Mouse (Mus musculus) stomach, embryonic 14.5 days (tissue): ENCODE data around the gene Arl6ip1. TPM values are rescaled to one million over a fixed set of nuclear protein-coding genes. Genes with fewer than 3 reads are reported as not detected.

Experiments used
- ATAC-seq: fragments of 200-750 bp; cut with Nextera tagmentation; 2 replicates; pipeline ENCODE4 v1.8.0; 2017; ENCODE audit warnings: low read depth, moderate TSS enrichment; ENCODE audit not compliant: insufficient number of reproducible peaks, insufficient read depth, low FRiP score
- H3K27ac ChIP-seq: fragments of 300-500 bp; sonication (generic); 2 replicates; pipeline ENCODE4 v1.5.1; 2014; ENCODE audit warnings: mild to moderate bottlenecking, low read length, moderate library complexity, mixed read lengths
- H3K27me3 ChIP-seq: fragments of 300-500 bp; sonication (generic); 2 replicates; pipeline ENCODE4 v1.6.1; 2014; ENCODE audit warnings: low read length, control low read depth, mixed read lengths; ENCODE audit not compliant: control insufficient read depth, insufficient read depth
- H3K36me3 ChIP-seq: fragments of 300-500 bp; sonication (generic); 2 replicates; pipeline ENCODE4 v1.6.1; 2014; ENCODE audit warnings: mild to moderate bottlenecking, control low read depth, low read length, moderate library complexity, mixed read lengths; ENCODE audit not compliant: control insufficient read depth, insufficient read depth
- H3K4me1 ChIP-seq: fragments of 300-500 bp; sonication (generic); 2 replicates; pipeline ENCODE4 v1.6.1; 2014; ENCODE audit warnings: low read length, control low read depth, mixed read lengths; ENCODE audit not compliant: control insufficient read depth, insufficient read depth
- H3K4me2 ChIP-seq: fragments of 300-500 bp; sonication (generic); replicated peaks from 2 replicates; pipeline ENCODE4 v1.6.1; 2014; ENCODE audit warnings: low read depth, low read length, control low read depth
- H3K4me3 ChIP-seq: fragments of 300-500 bp; sonication (generic); 2 replicates; pipeline ENCODE4 v1.5.1; 2014; ENCODE audit warnings: low read depth, low read length, control low read depth
- H3K9ac ChIP-seq: fragments of 300-500 bp; sonication (generic); replicated peaks from 2 replicates; pipeline ENCODE4 v1.6.1; 2014; ENCODE audit warnings: low read depth, mild to moderate bottlenecking, control low read depth, low read length, moderate library complexity, mixed read lengths
- H3K9me3 ChIP-seq: fragments of 300-500 bp; sonication (generic); 2 replicates; pipeline ENCODE4 v1.6.1; 2016; ENCODE audit warnings: low read depth, low read length, control low read depth; ENCODE audit not compliant: control insufficient read depth
- WGBS: fragments of 180-500 bp; shearing (Covaris S2); extraction: QIAGEN DNeasy Blood & Tissue Kit; methylation state at CpG from one replicate; pipeline ENCODE4 v1.1.7; 2014; 5-methylcytosine and 5-hydroxymethylcytosine counted together
- polyA plus RNA-seq: library from polyadenylated mRNA; unstranded; fragments of >200 nt; fragmentation: Nextera tagmentation; extraction: Ambion mirVana; gene quantifications from 2 replicates; pipeline ENCODE4 v1.2.1, GENCODE M21; 2014

Gene Arl6ip1
- polyA plus RNA-seq, 1 experiment from 2014 or later: 393 TPM

DNA sequence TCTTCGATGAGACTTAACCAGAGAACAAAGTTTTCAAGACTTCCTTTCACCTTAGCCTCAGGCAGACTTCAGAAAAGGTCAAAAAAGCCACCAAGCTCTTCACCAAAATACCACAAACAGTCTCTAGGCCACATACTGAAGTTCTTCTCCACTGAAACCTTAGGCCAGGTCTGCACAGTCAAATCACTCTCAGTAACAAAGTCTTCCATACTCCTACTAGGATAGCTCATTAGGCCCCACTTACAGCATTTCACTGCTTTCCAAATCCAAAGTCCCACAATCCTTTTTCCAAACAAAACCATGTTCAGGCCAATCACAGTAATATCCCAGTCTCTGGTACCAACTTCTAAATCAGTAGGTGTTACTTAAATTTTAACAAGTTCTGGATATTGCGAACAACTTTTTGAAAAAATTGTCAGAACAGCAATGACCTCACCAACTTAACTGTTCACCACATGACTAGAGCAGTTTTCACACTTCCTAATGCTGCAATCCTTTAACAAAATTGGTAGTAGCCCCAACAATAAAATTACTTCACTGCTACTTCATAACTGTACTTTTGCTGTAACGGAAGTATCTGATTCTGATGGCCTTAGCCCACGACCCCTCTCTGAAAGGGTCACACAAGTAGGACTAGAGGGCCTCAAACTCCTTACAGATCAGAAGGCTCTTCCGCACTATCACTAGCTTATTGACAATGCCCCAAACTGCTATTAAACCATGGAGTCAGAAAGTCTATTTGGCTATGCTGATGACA lies 15.7 kb downstream of the Arl6ip1 start:
- Histone ChIP-seq H3K9me3 (no peaks in the 10 kb centered on the region), H3K27me3 (no peaks in the 10 kb centered on the region), H3K9ac (peak overlapping the region; percentile 98; the same call in 1 of the 2 replicates), H3K4me3 (peak overlapping the region; percentile 96), H3K36me3 (peaks cover 65% of the 10 kb centered on the region), H3K4me1 (peaks cover 31% of the 10 kb centered on the region), H3K4me2 (peak overlapping the region; percentile 51), H3K27ac (no peak overlapping the region)
- ATAC-seq: no peak
- 64% methylated on average over 5 of the region's 5 CpGs for WGBS

DNA sequence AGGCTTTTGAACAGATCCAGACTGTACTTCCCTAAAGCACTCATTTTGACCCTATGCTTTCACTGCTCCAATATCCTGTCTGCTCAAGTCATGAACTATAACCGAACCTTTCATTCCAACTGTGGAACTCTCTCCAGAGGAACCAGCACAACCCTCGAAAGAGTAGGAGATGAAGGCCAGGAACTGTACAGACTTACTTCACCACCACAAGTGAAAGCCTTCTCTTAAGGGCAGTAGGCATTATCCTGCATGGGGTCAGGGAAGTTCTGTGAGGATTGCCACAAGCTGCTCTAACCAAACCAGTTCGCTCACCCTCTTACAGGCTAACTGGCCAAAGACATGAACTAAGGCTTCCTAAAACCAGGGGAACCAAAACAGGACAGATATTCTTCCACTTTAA lies 18.3 kb downstream of the Arl6ip1 start:
- Histone ChIP-seq H3K27me3 (no peaks in the 10 kb centered on the region), H3K9me3 (no peaks in the 10 kb centered on the region), H3K36me3 (peaks cover 83% of the 10 kb centered on the region), H3K4me3 (no peak overlapping the region), H3K4me1 (peaks cover 31% of the 10 kb centered on the region), H3K4me2 (peak overlapping the region; percentile 15), H3K9ac (no peak overlapping the region), H3K27ac (no peak overlapping the region)
- ATAC-seq: no peak
- 82% methylated on average over 3 of the region's 3 CpGs for WGBS

DNA sequence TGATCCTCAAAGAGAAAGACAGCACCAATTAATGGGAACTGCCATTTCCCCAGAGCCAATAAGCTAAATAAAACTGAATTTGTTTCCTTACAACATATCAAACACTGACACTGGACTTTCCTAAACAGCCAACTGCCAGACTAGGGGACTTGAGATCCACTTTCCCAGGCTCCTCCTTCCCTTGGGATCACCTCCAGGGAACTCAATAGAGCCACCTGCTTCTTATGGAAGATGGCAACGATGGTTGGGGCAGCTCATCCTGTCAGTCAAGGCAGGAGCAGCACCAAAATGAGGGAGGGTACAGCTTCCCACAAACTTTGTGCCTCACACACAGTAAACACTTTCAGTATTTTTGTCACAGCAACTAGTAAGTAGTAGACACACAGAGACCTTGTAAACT lies 21.8 kb downstream of the Arl6ip1 start:
- H3K9ac ChIP-seq: no peak overlapping the region
- peaks cover 71% of the 10 kb centered on the region for H3K36me3 ChIP-seq
- H3K4me1 ChIP-seq: peaks cover 17% of the 10 kb centered on the region; the same call in 1 of the 2 replicates
- no peak for ATAC-seq
- no peaks in the 10 kb centered on the region for H3K9me3 ChIP-seq
- no peaks in the 10 kb centered on the region for H3K27me3 ChIP-seq
- WGBS: 50% methylated on average over 1 of the region's 1 CpGs
- no peak overlapping the region for H3K4me2 ChIP-seq
- H3K27ac ChIP-seq: no peak overlapping the region
- no peak overlapping the region for H3K4me3 ChIP-seq

DNA sequence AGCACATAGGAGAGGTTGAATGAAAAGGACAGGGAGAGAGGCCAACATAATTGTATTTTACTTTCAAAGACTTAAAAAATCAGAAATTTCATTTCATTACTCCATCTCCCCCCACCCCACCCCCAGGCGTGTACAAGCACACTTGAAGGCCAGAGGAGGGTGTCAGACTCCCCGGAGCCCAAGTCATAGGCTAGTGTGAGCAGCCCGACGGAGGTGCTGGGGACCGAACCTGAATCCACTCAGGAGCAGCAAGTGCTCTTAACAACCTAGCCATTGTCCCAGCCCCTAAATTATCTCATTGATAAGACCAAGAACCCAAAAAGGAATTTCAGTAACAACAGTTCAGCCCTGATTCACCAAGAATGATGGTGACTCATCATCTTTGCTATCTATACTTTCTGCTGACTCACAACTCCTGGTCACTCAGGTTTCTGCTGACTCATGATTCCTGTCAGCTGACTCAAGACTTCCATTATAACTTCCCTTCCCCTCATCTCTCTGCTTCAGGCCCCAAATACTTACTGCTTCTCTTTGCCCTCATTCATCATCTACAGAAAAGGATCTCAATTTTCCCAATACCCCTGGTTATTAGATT lies 24.9 kb downstream of the Arl6ip1 start:
- no peak overlapping the region for H3K9ac ChIP-seq
- no peaks in the 10 kb centered on the region for H3K27me3 ChIP-seq
- no peaks in the 10 kb centered on the region for H3K9me3 ChIP-seq
- peaks cover 42% of the 10 kb centered on the region for H3K36me3 ChIP-seq
- 65% methylated on average over 5 of the region's 5 CpGs for WGBS
- H3K4me2 ChIP-seq: no peak overlapping the region
- H3K4me1 ChIP-seq: no peaks in the 10 kb centered on the region
- H3K27ac ChIP-seq: no peak overlapping the region
- no peak for ATAC-seq
- no peak overlapping the region for H3K4me3 ChIP-seq

DNA sequence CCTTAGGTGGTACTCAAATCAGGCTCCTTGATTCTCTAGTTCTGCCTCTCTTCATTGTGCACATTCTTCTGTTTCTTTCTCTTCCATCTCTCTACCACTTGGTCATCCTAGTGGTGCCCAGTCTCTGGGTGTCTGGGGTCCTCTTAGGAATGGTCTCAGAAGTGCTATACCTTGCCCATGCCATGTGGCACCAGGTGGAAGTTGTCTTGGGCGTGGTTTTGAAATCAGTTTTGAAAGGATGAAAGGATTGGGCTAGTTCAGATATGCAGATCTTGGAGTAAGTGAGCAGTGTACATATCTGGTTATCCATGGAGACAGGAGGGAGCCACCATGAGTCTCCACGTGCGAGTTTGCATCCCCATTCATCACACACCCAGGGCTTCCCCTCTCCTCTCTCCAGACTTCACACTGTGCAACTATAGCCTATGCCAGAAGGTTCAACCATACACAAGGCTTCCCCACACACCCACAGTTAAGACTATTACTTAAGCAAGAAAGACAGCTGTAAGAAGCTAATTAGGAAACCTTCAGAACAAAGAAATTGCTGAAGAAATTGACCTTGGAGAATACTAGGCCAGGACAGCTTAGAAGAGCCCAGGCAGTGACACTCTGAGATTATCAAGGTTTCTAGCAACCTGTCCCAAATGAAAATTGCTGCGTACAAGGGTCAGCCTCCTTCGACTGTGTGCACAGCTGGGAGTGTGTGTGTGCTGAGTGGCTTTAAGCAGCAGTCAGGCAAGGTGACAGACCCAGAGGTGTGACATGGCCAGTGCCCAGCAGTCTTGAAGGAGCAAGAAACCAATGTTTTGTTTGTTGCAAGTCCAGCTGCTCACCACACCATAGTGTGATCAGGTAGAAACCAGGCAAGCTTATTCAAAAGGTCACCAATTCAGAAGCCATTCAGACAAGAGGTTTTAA lies 25.7 kb downstream of the Arl6ip1 start:
- 35% methylated on average over 5 of the region's 5 CpGs for WGBS
- Histone ChIP-seq H3K9me3 (no peaks in the 10 kb centered on the region), H3K4me2 (no peak overlapping the region), H3K36me3 (peaks cover 34% of the 10 kb centered on the region), H3K27me3 (no peaks in the 10 kb centered on the region), H3K27ac (no peak overlapping the region), H3K4me3 (no peak overlapping the region), H3K4me1 (no peaks in the 10 kb centered on the region), H3K9ac (no peak overlapping the region)
- no peak for ATAC-seq

DNA sequence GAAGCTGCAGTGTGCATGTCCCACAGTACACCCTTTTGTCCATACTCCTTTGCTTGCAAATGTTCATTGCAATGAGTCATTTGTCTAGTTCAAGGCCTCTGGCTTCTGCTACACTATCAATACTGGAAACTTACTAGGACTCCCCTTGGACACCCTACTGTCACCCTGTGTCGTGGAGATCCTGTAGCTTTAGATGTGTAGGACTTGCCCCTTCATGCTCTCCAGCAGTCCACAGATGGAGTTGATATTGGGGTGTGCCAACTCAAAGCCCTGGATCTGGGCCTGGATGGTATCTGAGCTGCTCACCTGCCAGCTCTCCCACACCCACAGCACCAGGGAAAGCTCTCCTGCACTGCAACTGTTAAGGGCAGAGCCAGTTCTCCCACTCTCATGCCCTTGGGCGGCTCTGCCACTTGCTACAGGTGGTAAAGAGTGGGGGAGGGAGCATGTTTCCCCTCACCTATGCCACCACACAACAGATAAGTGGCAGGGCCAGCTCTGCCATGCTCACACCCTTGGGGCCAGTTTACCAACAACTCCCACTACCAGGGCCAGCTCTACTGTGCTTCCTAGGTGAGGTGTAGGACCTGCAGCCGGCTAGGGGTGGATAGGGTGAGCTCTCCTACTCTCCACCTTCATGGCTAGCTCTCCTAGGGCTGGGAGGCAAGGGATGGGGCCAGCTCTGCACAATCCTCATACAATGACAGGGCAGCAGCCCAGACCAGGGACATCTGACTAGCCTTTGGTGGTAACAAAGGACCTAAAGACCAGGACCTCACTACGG lies 26.6 kb downstream of the Arl6ip1 start:
- H3K9ac ChIP-seq: no peak overlapping the region
- 36% methylated on average over 4 of the region's 4 CpGs for WGBS
- no peak overlapping the region for H3K4me2 ChIP-seq
- H3K27me3 ChIP-seq: no peaks in the 10 kb centered on the region
- peak; percentile 42 for ATAC-seq
- no peaks in the 10 kb centered on the region for H3K9me3 ChIP-seq
- H3K27ac ChIP-seq: no peak overlapping the region
- no peak overlapping the region for H3K4me3 ChIP-seq
- H3K36me3 ChIP-seq: peaks cover 25% of the 10 kb centered on the region
- no peaks in the 10 kb centered on the region for H3K4me1 ChIP-seq

DNA sequence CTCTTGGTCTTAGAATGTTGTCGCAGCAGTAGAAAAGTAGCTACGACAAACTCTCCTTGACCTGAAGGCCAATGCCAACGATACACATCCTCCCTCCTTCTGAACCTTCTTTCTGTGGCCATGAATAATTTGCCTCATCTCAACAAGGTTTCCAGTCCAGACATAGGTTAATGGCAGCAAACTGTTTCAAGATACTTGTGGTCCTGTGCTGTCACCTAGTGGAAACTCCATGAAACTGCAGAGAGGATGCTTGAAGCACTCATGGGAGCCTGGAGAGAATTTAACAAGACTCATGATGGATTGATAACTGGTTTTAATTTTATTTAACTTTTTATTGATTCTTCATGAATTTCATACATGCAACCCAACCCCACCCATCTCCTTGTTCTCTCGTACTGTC lies 27.2 kb downstream of the Arl6ip1 start:
- Histone ChIP-seq H3K27me3 (no peaks in the 10 kb centered on the region), H3K4me3 (no peak overlapping the region), H3K36me3 (peaks cover 19% of the 10 kb centered on the region), H3K4me2 (no peak overlapping the region), H3K27ac (no peak overlapping the region), H3K9ac (no peak overlapping the region), H3K4me1 (no peaks in the 10 kb centered on the region), H3K9me3 (no peaks in the 10 kb centered on the region)
- no peak for ATAC-seq
- 47% methylated on average over 4 of the region's 4 CpGs for WGBS

DNA sequence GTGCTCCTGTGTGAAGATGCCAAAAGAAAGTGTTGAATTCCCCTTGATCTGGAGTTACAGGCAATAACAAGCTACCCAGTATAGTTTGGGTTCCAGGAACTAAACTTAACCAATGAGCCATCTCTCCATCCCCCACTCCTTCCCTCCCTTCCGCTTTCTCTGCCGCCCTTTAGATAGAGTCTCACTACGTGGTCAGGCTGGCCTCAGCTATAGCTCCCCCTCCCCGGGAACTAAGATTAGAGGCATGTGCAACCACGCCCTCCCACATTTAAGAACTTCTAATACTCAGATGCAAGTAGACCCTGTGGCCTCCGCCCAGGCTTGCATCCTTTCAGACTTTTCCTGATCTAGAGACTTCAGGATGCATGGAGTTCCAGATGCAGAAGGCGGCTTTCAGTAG lies 31.8 kb downstream of the Arl6ip1 start:
- Histone ChIP-seq H3K9ac (no peak overlapping the region), H3K9me3 (no peaks in the 10 kb centered on the region), H3K36me3 (no peaks in the 10 kb centered on the region), H3K4me1 (no peaks in the 10 kb centered on the region), H3K4me3 (no peak overlapping the region), H3K4me2 (no peak overlapping the region), H3K27ac (no peak overlapping the region), H3K27me3 (no peaks in the 10 kb centered on the region)
- no peak for ATAC-seq
- WGBS: 60% methylated on average over 7 of the region's 7 CpGs
